In genomic region chr8:108234481-108234880, GRCm38 (mm10) we compare ENCODE assay signal across 27 mouse cellular contexts.
A peak's percentile ranks its signal among the peaks of the same experiment; 100 is the strongest.
DNase-seq lines count a peak whose midpoint lies in the region; ATAC-seq and TF ChIP-seq lines count a peak whose summit lies in the region.
"Had no signal": no experiment of that assay in that cellular context is flagged by ENCODE, and none has a peak within 500 bp of the region (broad histone marks: within the 10 kb centered on the region; RNA-seq: fewer than 3 reads in every experiment).

No protein-coding gene starts in this region.

- no peak overlapping the region for H3K9ac ChIP-seq in hindbrain, embryonic 14.5 days
- H3K9ac ChIP-seq in embryonic facial prominence, embryonic 15.5 days: no peak overlapping the region
- H3K9ac ChIP-seq in intestine, embryonic 16.5 days (ENCODE audit: low read depth, low read length): no peak overlapping the region
- H3K9ac ChIP-seq: forebrain, embryonic 13.5 days; hindbrain, embryonic 13.5 days; liver, embryonic 12.5 days; liver, postnatal 0 days; neural tube, embryonic 15.5 days had no signal

- no peak for TF ChIP-seq CTCF in thymus, adult 2 months (IDR thresholded peaks at IDR 0.05; ENCODE audit: borderline replicate concordance, control insufficient read depth, extremely low read depth, insufficient read depth, low read length, poor library complexity)

- H3K27ac ChIP-seq in hindbrain, embryonic 10.5 days: peak overlapping the region; percentile 50
- H3K27ac ChIP-seq in hindbrain, embryonic 14.5 days: no peak overlapping the region
- H3K27ac ChIP-seq in embryonic facial prominence, embryonic 15.5 days (replicated peaks): no peak overlapping the region
- no peak overlapping the region for H3K27ac ChIP-seq in thymus, adult 2 months (ENCODE audit: control insufficient read depth, insufficient read depth, low read length)
- H3K27ac ChIP-seq in intestine, embryonic 16.5 days (ENCODE audit: low read length): no peak overlapping the region
- H3K27ac ChIP-seq: forebrain, embryonic 13.5 days; hindbrain, embryonic 13.5 days; liver, embryonic 12.5 days; neural tube, embryonic 15.5 days had no signal

- DNase-seq in hindbrain, embryonic 10.5 days (ENCODE audit: low spot score): peak; percentile 20
- DNase-seq in hindbrain, embryonic 14.5 days (ENCODE audit: low spot score): no peak
- peak; percentile 53 for DNase-seq in embryo, embryonic 10.5 days (ENCODE audit: low spot score)
- DNase-seq in thymus, adult 2 months: no peak
- no peak for DNase-seq in MN1 (ENCODE audit: low spot score)
- DNase-seq: adrenal gland, postnatal 10 days; cerebellum, adult 11-12 months; cerebellum, postnatal 10 days; gastrocnemius, postnatal 25 days; heart, adult 18-20 months; heart, postnatal 36 days; kidney, adult 11 months; kidney, postnatal 14 days; layer of hippocampus, adult 9-11 months; liver, postnatal 0 days; lung, postnatal 36 days; midbrain, embryonic 14.5 days; right cerebral cortex, postnatal 4 days; thymus, postnatal 4 days had no signal

- no peak for TF ChIP-seq POLR2A in thymus, adult 2 months (IDR thresholded peaks at IDR 0.05; ENCODE audit: control insufficient read depth, extremely low read depth, insufficient read depth, low read length, poor library complexity)

- H3K9me3 ChIP-seq in hindbrain, embryonic 10.5 days: no peaks in the 10 kb centered on the region
- no peaks in the 10 kb centered on the region for H3K9me3 ChIP-seq in hindbrain, embryonic 14.5 days (ENCODE audit: control insufficient read depth, low read length)
- no peaks in the 10 kb centered on the region for H3K9me3 ChIP-seq in embryonic facial prominence, embryonic 15.5 days (replicated peaks)
- no peaks in the 10 kb centered on the region for H3K9me3 ChIP-seq in intestine, embryonic 16.5 days (ENCODE audit: control insufficient read depth, low read length)
- H3K9me3 ChIP-seq: forebrain, embryonic 13.5 days; hindbrain, embryonic 13.5 days; liver, embryonic 12.5 days; neural tube, embryonic 15.5 days had no signal

- ATAC-seq in hindbrain, embryonic 14.5 days (ENCODE audit: low FRiP score): no peak
- ATAC-seq in embryonic facial prominence, embryonic 15.5 days (ENCODE audit: insufficient number of reproducible peaks, low FRiP score, low TSS enrichment, low read depth): 0 out of 2 replicates have a peak, but pooled peaks have one; percentile 29
- no peak for ATAC-seq in intestine, embryonic 16.5 days
- ATAC-seq: CD4-positive, CD25-positive, alpha-beta regulatory T cell, adult 4 months; forebrain, embryonic 13.5 days; liver, embryonic 12.5 days had no signal

- peaks cover 31% of the 10 kb centered on the region; the same call in 1 of the 2 replicates for H3K27me3 ChIP-seq in hindbrain, embryonic 10.5 days (ENCODE audit: insufficient read depth, poor library complexity, severe bottlenecking)
- H3K27me3 ChIP-seq in hindbrain, embryonic 14.5 days (ENCODE audit: control insufficient read depth, insufficient read depth, low read length): peaks cover 6% of the 10 kb centered on the region; the same call in 1 of the 2 replicates
- no peaks in the 10 kb centered on the region for H3K27me3 ChIP-seq in embryonic facial prominence, embryonic 15.5 days
- H3K27me3 ChIP-seq in thymus, adult 2 months (ENCODE audit: control insufficient read depth, insufficient read depth, low read length): no peaks in the 10 kb centered on the region
- H3K27me3 ChIP-seq in intestine, embryonic 16.5 days (replicated peaks; ENCODE audit: control insufficient read depth, insufficient read depth, low read length): no peaks in the 10 kb centered on the region
- H3K27me3 ChIP-seq: liver, embryonic 12.5 days; neural tube, embryonic 15.5 days had no signal

- WGBS in hindbrain, embryonic 10.5 days: 28% methylated on average over 4 of the region's 4 CpGs
- WGBS in hindbrain, embryonic 14.5 days: 44% methylated on average over 4 of the region's 4 CpGs
- WGBS in embryonic facial prominence, embryonic 15.5 days: 47% methylated on average over 4 of the region's 4 CpGs
- WGBS in thymus, adult 2 months: 54% methylated on average over 4 of the region's 4 CpGs
- 62% methylated on average over 4 of the region's 4 CpGs for WGBS in intestine, embryonic 16.5 days

- peaks cover 28% of the 10 kb centered on the region for H3K4me1 ChIP-seq in hindbrain, embryonic 10.5 days (replicated peaks)
- H3K4me1 ChIP-seq in hindbrain, embryonic 14.5 days (replicated peaks; ENCODE audit: control insufficient read depth, insufficient read depth, low read length): no peaks in the 10 kb centered on the region
- H3K4me1 ChIP-seq in embryonic facial prominence, embryonic 15.5 days: no peaks in the 10 kb centered on the region
- H3K4me1 ChIP-seq in thymus, adult 2 months (replicated peaks; ENCODE audit: control insufficient read depth, insufficient read depth, low read length): no peaks in the 10 kb centered on the region; the same call in 1 of the 2 replicates
- no peaks in the 10 kb centered on the region for H3K4me1 ChIP-seq in intestine, embryonic 16.5 days (ENCODE audit: control insufficient read depth, insufficient read depth, low read length)
- H3K4me1 ChIP-seq: liver, embryonic 12.5 days; neural tube, embryonic 15.5 days had no signal

- no peak overlapping the region for H3K4me3 ChIP-seq in hindbrain, embryonic 10.5 days
- H3K4me3 ChIP-seq in hindbrain, embryonic 14.5 days (replicated peaks; ENCODE audit: low read length): no peak overlapping the region
- no peak overlapping the region for H3K4me3 ChIP-seq in embryonic facial prominence, embryonic 15.5 days (replicated peaks)
- H3K4me3 ChIP-seq in thymus, adult 2 months (ENCODE audit: control insufficient read depth, insufficient read depth, low read length): no peak overlapping the region
- H3K4me3 ChIP-seq in intestine, embryonic 16.5 days (ENCODE audit: low read length): no peak overlapping the region
- H3K4me3 ChIP-seq: forebrain, embryonic 13.5 days; hindbrain, embryonic 13.5 days; liver, embryonic 12.5 days; neural tube, embryonic 15.5 days had no signal

- H3K4me2 ChIP-seq in hindbrain, embryonic 14.5 days (replicated peaks): no peak overlapping the region
- no peak overlapping the region for H3K4me2 ChIP-seq in embryonic facial prominence, embryonic 15.5 days (replicated peaks)
- no peak overlapping the region for H3K4me2 ChIP-seq in intestine, embryonic 16.5 days (ENCODE audit: low read depth, low read length)
- H3K4me2 ChIP-seq: forebrain, embryonic 13.5 days; heart, embryonic 11.5 days; hindbrain, embryonic 13.5 days; liver, embryonic 12.5 days; neural tube, embryonic 15.5 days had no signal

- H3K36me3 ChIP-seq in hindbrain, embryonic 10.5 days: no peaks in the 10 kb centered on the region
- no peaks in the 10 kb centered on the region for H3K36me3 ChIP-seq in hindbrain, embryonic 14.5 days (replicated peaks; ENCODE audit: control insufficient read depth, insufficient read depth)
- H3K36me3 ChIP-seq in embryonic facial prominence, embryonic 15.5 days: no peaks in the 10 kb centered on the region
- no peaks in the 10 kb centered on the region for H3K36me3 ChIP-seq in thymus, adult 2 months (ENCODE audit: control insufficient read depth, insufficient read depth, low read length)
- no peaks in the 10 kb centered on the region for H3K36me3 ChIP-seq in intestine, embryonic 16.5 days (ENCODE audit: control insufficient read depth, insufficient read depth, low read length)
- H3K36me3 ChIP-seq: hindbrain, embryonic 13.5 days; liver, embryonic 12.5 days; neural tube, embryonic 15.5 days had no signal

Comparison
In these comparisons a context has a peak if more than half of its experiments do, and no peak if none do; other contexts are left out.
1. DNase-seq: peak in hindbrain, embryonic 10.5 days (single experiment) and embryo, embryonic 10.5 days (single experiment); none in hindbrain, embryonic 14.5 days (single experiment), thymus, adult 2 months (single experiment) and MN1 (single experiment).